Mouse (Mus musculus) cerebellum, adult 11 months (tissue): Measurements from ENCODE around the gene Pef1.
A peak's percentile ranks its signal among the peaks of the same experiment; 100 is the strongest.

Experiments used
- DNase-seq: peaks from one replicate; pipeline ENCODE4 v3.0.0; 2022

Pef1 gene

GRCm38 (mm10) chr4:130140992-130141402 lies 38.6 kb downstream of the Pef1 start:
- no peak for DNase-seq

GRCm38 (mm10) chr4:130141786-130142185 lies 39.4 kb downstream of the Pef1 start:
- DNase-seq: no peak

GRCm38 (mm10) chr4:130148405-130148804 lies 46.0 kb downstream of the Pef1 start:
- no peak for DNase-seq

DNA sequence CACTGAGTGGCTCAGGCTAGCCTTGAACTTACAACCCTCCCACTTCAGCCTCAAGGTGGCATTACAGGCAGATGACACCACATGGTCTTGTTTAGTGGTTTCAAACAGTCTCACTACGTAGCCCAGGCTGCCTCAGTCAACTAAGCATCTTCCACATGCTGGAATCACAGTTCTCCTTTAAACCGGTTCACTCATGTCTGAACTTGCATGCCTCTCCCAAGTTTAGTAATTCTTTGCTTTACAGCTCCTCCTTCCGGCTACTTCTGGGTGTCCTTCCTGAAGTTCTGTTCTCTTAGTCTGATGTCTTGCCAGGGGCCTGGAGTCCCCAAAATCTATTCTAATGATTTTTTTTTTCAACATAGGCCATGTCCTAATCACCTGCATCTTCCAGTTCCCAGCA lies 51.9 kb downstream of the Pef1 start:
- DNase-seq: no peak

- DNase-seq: no peak
Measured at GRCm38 (mm10) chr4:130156812-130157371, 54.5 kb downstream of the Pef1 start.

DNA sequence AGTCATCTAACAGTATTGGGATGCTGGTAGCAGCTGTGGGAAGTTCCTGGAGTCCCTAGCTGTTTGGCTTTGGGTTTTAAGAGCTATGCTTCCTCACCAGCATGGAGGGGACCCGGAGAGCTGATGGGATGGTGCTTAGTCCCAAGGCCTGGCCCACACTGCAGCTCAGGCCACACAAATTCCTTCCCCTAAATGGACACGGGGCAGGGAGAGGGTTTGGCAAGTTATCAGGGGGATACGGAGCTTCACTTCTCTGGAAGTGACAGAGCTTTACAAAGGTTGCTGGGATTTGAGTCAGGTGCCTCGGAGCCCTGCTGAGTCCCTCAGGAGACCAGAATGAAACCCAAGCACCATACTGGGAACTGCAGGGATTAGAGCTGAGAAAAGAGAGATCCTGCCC lies 59.0 kb downstream of the Pef1 start:
- no peak for DNase-seq

DNA sequence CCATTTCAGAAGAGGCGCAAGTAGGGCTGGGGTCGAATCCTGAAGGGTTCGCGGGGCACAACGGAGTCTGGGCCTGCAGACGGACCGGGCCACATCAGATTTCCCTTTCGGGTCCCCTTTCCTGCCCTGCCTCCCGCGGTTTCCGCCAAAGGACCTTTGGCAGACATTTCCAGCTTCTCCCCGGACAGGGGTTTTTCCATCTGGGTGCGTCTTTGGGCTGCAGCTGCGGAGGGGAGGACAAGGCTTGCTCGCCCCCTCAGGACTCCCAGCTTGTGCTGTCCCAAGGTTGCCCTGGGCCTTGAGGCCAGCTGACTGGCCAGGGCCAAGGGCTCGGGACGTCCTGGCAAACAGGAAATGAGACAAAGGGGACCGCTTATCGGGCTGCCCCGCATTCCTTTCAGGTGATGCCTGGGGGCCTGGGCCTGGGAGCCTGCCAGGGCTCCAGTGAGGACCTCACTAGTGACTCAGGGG lies 61.1 kb downstream of the Pef1 start:
- DNase-seq: no peak

DNA sequence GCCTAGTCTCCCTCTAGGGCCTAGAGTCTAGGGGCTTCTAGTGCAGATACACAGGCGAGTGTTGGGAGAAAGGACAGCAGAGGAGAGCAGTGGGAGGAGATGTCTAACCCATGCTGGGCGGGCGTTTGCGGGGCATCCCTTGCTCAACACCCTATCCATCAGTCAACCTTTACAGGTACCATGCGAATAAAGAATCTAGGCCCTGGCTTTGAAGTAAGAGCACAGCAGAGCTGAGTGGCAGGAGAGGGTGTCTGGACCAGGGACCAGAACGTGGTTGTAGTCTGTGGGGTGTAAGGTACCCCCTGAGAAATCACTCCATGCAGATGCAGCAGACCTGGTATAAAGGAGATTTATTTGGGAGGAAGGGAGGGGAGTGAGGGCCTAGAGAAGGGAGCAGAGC lies 61.8 kb downstream of the Pef1 start:
- DNase-seq: no peak

- no peak for DNase-seq
Measured at GRCm38 (mm10) chr4:130166061-130166460, 63.7 kb downstream of the Pef1 start.

DNA sequence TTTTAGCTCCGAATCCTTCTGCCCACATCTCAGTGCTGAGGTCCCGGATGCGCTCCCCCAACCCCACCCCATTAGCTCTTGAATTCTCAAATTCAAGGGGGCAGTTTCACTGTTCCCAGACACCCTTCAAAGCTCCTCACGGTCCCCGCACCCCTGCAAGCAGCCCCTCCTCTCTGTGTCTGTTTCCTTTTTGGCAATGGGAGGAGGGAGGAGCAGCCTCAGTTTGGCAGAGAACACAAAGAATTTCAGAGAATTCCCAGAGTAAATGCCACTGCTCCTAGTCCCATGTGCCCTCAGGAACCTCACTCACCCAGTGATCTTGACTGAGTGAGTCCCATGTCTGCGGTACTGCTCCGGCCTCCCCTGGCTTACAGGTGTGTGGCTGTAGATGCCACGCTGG lies 64.2 kb downstream of the Pef1 start:
- DNase-seq: no peak

- DNase-seq: no peak
Measured at GRCm38 (mm10) chr4:130167321-130167720, 65.0 kb downstream of the Pef1 start.

- no peak for DNase-seq
Measured at GRCm38 (mm10) chr4:130167814-130168213, 65.5 kb downstream of the Pef1 start.

GRCm38 (mm10) chr4:130168280-130169183 lies 66.2 kb downstream of the Pef1 start:
- no peak for DNase-seq

GRCm38 (mm10) chr4:130169411-130169971 lies 67.1 kb downstream of the Pef1 start:
- DNase-seq: no peak

DNA sequence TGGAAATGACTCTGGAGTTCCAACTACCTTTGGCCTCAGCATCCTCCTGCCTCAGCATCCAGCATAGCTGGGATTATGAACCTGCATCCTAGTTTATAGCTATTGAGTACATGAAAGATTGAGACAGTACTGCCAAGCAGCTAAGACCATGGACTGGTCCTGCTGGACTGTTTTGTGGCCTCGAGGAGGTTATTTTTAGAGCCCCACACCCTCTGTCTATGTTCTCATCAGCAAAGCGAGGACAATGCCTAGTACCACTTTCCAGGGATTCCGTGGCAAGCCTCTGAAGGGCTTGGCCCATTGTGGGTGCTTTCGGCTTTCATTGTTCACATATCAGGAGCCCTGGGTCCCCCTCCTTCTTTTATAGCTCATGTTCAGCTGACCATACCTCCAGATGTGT lies 68.0 kb downstream of the Pef1 start:
- no peak for DNase-seq

- DNase-seq: no peak
Measured at GRCm38 (mm10) chr4:130171951-130172765, 69.8 kb downstream of the Pef1 start.

- no peak for DNase-seq
Measured at GRCm38 (mm10) chr4:130173060-130173822, 70.9 kb downstream of the Pef1 start.

DNA sequence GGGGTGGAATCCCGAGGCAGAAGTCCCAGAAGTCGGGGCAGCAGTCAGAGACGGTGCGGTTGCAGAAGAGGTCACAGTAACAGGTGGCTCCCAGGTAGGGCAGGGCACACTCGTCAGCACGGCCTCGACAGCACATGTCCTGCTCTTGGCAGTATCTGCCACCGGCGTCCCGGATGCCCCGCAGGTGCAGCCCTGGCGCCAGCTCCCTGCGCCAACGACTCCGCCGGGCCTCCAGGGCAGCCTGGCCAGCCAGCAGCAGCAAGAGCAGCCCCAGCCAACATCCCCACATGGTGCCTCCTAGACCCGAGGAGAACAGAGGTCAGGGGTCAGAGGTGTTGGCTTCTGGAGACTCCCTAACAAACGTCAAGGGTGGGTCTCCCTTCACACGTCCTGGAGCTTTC lies 71.6 kb downstream of the Pef1 start:
- DNase-seq: peak; percentile 16

DNA sequence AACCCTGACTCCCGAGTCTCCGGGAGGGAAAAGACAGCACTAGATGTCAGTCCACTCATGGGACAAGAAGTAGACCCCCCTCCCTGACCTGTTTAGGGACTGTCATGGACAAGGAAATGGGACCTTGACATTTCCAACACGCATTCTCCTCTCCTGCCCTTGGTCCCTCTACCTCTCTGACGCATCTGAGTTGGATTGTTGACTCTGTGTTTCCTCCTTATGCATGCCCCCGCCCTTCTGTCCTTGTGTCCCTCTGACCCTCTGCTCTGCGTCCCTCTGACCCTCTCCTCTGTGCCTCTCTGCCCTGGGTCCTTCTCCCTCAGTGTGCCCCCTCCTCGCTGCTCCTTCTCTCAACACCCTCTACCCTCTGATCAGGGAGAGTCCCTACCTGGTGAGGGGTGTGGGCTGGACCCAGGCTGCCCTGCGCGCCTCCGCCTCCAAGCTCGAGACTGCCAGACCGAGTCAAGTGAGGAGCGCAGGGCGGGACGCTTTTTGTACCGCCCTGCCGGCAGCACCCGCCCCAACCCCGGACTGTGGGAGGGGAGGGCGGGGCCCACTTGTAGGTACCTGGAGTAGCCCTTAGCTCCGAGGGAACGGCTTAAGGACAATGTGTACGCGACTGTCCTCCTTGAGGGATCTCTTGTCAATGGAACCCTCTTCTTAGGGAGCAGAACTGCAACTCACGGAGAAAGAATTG lies 72.1 kb downstream of the Pef1 start:
- DNase-seq: no peak

GRCm38 (mm10) chr4:130175072-130175711 lies 72.8 kb downstream of the Pef1 start, which contains the start of gene Tinagl1:
TSS of gene Tinagl1 (minus strand) at chr4:130175122.
- DNase-seq: no peak

GRCm38 (mm10) chr4:130176156-130176720 lies 73.9 kb downstream of the Pef1 start:
- no peak for DNase-seq
